Mouse (Mus musculus) cerebellum, adult 11 months (tissue): ENCODE measurements at regions not wholly inside any gene's neighbourhood (a gene's known extent, or its start where the extent isn't known, plus 50 kb on each side); places are given as distances from the start of the nearest gene placed in this dataset.

Experiments
- DNase-seq: peaks from one replicate; pipeline ENCODE4 v3.0.0; 2022

GRCm38 (mm10) chr7:111240234-111240826, 157.5 kb upstream of the Eif4g2 start:
- no peak for DNase-seq

- no peak for DNase-seq
Measured at GRCm38 (mm10) chr7:111237819-111238218, 155.0 kb upstream of the Eif4g2 start.

GRCm38 (mm10) chr7:111230630-111231029, 147.8 kb upstream of the Eif4g2 start:
- no peak for DNase-seq

- no peak for DNase-seq
Measured at GRCm38 (mm10) chr7:111227082-111227481, 144.3 kb upstream of the Eif4g2 start.

- DNase-seq = no peak
Measured at GRCm38 (mm10) chr7:111226026-111226656, 143.3 kb upstream of the Eif4g2 start.

- no peak for DNase-seq
Measured at GRCm38 (mm10) chr7:111215586-111215985, 132.8 kb upstream of the Eif4g2 start.

- DNase-seq = no peak
Measured at GRCm38 (mm10) chr7:111214226-111214906, 131.5 kb upstream of the Eif4g2 start.

GRCm38 (mm10) chr7:111212188-111212587, 129.4 kb upstream of the Eif4g2 start:
- DNase-seq = no peak

GRCm38 (mm10) chr7:111211641-111212040, 128.8 kb upstream of the Eif4g2 start:
- no peak for DNase-seq

GRCm38 (mm10) chr7:111210282-111210681, 127.5 kb upstream of the Eif4g2 start:
- no peak for DNase-seq

GRCm38 (mm10) chr7:111205876-111206275, 123.0 kb upstream of the Eif4g2 start:
- DNase-seq = no peak

- no peak for DNase-seq
Measured at GRCm38 (mm10) chr7:111198608-111199355, 116.0 kb upstream of the Eif4g2 start.

- no peak for DNase-seq
Measured at GRCm38 (mm10) chr7:111191674-111192073, 108.8 kb upstream of the Eif4g2 start.

GRCm38 (mm10) chr7:111191216-111191615, 108.4 kb upstream of the Eif4g2 start:
- DNase-seq = no peak

- no peak for DNase-seq
Measured at GRCm38 (mm10) chr7:111189731-111190130, 106.9 kb upstream of the Eif4g2 start.

- no peak for DNase-seq
Measured at GRCm38 (mm10) chr7:111185954-111186353, 103.1 kb upstream of the Eif4g2 start.

- DNase-seq = no peak
Measured at GRCm38 (mm10) chr7:111183512-111183911, 100.7 kb upstream of the Eif4g2 start.

- peak; percentile 28 for DNase-seq
Measured at GRCm38 (mm10) chr7:111182319-111182718, 99.5 kb upstream of the Eif4g2 start.

- no peak for DNase-seq
Measured at GRCm38 (mm10) chr7:111179401-111180271, 96.8 kb upstream of the Eif4g2 start.

GRCm38 (mm10) chr7:111174393-111175124, 91.7 kb upstream of the Eif4g2 start:
- no peak for DNase-seq

- DNase-seq = no peak
Measured at GRCm38 (mm10) chr7:111172061-111172460, 89.2 kb upstream of the Eif4g2 start.
